Mouse (Mus musculus) CD8-positive naive resting alpha-beta T cell, adult 2 months (primary cell): ENCODE results near the gene Fkbpl.

Experiments
- DNase-seq, 2 experiments: peaks; one replicate each; pipeline ENCODE4 v3.0.0; 2022; ENCODE audit warnings: low read depth in 2 of 2, low spot score in 2 of 2

The Fkbpl gene

DNA sequence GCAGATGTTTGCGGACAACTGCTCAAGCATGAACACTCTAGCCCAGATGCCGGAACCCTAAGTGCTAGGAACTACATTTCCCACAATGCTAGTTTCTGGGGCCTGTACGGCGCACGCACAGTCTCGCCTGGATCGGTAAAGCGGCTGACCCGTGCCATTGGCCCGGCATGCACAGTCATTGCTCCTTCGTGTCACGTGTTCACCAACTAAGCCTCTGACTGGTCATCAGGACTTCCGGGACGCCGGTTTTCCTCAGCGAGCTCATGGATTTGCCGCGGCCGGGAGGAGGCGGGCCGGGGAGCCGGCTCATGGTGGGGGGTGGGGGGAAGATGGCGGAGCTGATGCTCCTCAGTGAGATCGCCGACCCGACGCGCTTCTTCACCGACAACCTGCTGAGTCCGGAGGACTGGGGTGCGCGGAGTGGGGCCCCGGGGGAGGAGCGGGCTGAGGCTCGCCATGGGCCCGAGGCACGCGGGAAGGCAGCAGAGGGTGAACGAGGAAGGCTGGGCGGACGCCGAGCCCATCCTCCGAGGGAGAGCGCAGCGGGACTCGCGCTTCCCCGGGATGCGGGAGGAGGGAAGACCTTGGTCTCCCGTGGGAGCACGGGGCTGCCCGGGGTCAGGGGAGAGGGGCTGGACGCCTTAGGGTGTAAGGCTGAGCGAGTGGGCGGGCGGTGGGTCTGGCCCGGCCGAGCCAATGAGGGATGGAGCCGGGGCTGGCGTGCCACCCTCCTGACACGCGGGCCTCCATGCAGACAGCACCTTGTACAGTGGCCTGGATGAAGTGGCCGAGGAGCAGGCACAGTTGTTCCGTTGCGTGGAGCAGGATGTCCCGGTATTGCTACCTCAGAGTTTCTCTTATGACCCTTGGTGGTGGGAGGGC lies 2.6 kb downstream of the Fkbpl start, which contains the start of gene Atf6b:
TSS of gene Atf6b (plus strand) at position 241 of the 882 bp plus-strand sequence.
- peak; percentile 91 to 92 for DNase-seq

GRCm38 (mm10) chr17:34648141-34648890 lies 3.8 kb downstream of the Fkbpl start:
- DNase-seq = no peak

DNA sequence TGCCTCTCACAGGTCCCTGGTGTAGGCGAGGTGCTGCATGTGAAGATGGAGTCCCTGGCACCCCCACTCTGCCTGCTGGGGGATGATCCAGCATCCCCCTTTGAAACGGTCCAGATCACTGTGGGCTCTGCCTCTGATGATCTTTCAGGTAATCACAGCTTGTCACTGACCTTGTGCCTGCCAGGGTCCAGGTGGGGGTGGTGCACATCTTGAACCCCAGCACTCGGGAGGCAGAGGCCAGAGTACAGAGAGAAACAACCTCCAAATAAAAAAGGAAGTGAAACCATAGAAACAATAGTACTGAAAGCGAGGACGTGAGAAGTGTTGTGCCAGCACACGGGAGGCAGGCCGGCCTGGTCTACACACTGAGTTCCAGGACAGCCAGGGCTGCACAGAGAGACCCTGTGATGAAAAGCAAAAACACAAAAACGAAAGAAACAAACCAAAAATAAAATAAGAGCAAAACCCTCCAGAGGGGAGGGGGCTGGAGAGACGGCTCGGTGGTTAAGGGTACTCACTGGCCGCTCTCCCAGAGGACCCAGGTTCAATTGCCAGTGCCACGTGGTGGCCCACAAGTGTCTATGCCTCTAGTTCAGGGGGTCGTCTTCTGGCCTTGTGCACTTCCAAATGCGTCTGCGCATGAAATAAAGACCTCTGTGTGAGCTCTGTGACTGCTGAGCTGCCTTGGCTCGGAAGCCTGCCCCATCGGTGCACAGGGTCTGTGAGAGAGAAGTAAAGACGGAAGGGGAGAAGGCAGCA lies 4.7 kb downstream of the Fkbpl start:
- no peak for DNase-seq

- DNase-seq = no peak
These were observed 6.2 kb downstream of the Fkbpl start for GRCm38 (mm10) chr17:34650781-34651180.

DNA sequence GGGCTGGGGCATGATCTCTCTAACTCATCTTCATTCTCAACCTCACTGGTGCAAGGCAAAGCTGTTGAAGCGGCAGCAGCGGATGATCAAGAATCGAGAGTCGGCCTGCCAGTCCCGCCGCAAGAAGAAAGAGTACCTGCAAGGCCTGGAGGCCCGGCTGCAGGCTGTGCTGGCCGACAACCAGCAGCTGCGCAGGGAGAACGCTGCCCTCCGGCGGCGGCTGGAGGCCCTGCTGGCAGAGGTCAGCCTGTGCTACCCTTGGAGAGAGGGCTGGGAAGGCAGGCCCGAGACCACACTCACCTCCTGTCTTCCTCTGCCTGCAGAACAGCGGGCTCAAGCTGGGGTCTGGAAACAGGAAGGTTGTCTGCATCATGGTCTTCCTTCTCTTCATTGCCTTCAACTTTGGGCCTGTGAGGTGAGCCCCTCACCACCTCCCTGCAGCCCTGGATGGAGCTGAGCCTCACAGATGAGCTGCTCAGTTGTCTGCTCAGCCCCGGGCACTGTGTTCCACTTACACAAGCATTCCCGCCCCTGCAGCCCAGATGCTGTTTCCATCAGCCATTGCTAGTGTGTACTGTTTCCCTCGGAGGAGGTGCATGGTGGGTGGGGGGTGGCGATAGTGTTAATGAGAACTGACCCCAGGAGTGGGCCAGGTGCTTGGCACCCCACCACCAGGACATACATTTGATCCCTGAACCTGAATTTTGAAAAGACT lies 7.1 kb downstream of the Fkbpl start:
- DNase-seq = no peak

GRCm38 (mm10) chr17:34652546-34652945 lies 8.0 kb downstream of the Fkbpl start:
- DNase-seq = no peak

- DNase-seq = no peak
These were observed 8.4 kb downstream of the Fkbpl start for GRCm38 (mm10) chr17:34652985-34653384.

DNA sequence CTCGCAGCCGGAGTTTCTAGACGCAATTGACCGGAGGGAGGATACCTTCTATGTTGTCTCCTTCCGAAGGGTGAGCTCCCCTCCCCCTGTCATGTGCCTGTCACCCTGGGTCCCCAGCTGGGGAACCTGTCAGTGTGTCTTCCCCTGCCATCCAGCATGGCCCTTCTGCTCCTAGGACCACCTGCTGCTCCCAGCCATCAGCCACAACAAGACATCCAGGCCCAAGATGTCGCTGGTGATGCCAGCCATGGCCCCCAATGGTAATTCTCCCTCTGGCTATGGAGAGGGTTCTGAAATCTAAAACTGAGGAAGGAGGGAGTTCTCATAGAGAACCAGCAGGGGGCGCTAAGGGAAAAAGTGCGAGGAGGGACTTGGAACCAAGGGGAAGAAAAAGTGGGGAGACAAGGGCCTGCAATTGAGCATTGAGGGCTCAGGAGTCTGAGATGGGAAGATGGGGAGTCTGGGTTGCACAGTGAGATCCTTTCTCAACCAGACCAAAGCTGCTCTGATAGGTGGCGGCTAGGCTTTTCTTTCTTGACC lies 9.3 kb downstream of the Fkbpl start:
- peak; percentile 42 to 60 for DNase-seq

DNA sequence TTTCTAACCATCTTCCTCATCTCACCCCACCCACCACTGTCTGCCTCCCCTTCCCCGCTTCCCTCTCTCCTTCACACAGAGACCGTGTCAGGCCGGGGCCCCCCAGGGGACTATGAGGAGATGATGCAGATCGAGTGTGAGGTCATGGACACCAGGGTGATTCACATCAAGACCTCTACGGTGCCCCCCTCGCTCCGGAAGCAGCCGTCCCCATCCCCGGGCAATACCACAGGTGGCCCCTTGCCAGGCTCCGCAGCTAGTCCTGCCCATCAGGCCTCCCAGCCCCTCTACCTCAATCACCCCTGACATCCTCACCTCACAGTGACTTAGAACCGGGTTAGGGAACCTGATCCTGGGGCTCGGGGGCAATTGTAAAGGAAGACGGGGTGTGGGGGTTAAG lies 9.8 kb downstream of the Fkbpl start:
- no peak for DNase-seq

GRCm38 (mm10) chr17:34655160-34655559 lies 10.6 kb downstream of the Fkbpl start:
- no peak for DNase-seq

DNA sequence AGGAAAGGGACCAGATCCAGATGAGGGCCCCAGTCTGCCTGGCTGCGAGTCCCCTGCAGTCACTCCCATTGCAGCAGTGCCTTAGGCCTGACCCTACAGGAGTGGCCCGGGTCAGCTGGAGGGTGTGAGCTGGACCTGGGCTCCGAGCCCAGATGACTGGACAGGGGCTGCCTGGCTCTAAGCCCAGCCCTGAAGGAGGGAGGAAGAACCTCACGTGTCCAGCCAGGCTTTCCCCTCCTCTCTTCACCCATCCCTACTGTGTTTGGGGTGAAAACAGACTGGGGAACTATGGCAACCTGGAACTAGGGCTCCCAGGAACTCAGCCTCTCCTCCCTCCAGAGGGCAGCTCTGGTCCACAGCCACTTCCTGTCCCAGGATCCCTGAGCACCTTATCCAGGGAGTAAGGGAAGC lies 11.0 kb downstream of the Fkbpl start:
- no peak for DNase-seq

DNA sequence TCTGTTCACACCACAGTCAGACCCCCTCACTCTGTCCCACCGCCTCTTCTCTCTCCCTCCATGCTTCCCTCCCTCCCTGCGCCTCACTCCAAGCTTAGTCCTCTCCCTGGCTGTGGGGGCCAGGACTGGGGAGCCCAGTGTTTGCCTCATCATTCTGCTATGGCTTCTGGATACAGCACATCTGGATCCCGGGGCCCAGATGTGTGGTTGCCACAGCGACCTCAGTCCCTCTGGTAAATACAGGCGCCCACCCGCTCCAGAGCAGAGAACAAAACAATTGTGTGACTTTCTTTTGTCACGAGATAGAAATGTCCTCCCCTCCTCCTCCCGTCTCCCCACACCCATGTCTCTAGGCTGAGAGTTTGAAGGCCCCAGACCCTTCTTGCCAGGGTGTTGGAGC lies 12.1 kb downstream of the Fkbpl start:
- no peak for DNase-seq

DNA sequence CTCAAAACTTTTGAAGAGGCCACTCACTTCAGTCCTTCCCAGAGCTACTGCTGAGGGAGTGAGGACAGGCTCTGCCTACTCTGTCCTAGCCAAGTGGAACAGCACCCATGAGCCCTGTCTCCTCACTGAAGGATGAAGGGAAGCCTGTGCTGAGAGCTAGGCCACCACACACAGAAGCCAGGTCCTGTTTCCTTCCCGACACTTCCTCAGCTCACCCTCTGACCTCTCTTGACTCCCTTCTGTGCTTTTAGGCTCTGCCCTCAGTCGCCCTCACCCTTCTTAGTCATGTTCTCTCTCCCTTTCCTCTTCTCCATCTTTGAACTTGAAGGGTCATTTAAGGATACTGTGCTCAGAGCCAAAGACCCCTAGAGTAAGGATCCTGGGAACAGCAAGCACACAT lies 12.7 kb downstream of the Fkbpl start:
- DNase-seq = no peak

DNA sequence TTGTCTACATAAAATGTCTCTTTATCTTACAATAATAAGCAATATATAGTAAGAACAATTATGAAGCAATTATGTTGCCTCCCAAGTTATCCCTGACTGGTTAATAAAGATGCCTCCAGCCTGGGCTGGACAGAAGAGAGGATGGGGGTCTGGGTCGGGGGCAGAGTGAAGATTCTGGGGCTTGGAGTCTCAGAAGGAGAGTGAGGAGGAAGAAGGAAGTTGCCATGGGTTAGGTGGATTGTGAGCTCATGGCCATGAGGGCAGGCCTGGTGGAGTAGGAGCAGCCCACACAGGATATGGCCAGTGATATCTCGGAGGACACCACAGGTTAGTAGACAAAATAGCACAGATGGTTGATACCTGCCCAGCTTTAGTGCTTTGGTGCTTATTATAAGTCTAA lies 13.6 kb downstream of the Fkbpl start:
- DNase-seq = no peak

DNA sequence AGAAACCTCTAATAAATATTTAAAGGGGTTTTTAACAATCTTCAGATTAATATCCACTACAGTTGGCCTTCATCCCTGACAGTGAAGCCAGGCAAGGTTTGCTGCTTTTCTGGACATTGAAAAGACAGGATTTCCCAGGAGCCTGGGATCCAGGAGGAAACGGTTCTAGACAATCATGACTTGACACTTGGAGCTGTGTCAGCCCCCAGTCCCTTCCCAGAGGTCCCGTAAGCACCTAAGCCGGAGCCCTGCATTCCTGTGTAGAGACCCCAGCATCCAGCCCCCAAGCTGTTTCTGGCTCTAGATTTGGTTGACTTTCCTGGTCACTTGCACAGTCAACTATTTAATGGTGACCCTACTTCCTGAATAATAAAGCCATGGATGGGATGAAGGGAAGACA lies 14.0 kb downstream of the Fkbpl start:
- no peak for DNase-seq

DNA sequence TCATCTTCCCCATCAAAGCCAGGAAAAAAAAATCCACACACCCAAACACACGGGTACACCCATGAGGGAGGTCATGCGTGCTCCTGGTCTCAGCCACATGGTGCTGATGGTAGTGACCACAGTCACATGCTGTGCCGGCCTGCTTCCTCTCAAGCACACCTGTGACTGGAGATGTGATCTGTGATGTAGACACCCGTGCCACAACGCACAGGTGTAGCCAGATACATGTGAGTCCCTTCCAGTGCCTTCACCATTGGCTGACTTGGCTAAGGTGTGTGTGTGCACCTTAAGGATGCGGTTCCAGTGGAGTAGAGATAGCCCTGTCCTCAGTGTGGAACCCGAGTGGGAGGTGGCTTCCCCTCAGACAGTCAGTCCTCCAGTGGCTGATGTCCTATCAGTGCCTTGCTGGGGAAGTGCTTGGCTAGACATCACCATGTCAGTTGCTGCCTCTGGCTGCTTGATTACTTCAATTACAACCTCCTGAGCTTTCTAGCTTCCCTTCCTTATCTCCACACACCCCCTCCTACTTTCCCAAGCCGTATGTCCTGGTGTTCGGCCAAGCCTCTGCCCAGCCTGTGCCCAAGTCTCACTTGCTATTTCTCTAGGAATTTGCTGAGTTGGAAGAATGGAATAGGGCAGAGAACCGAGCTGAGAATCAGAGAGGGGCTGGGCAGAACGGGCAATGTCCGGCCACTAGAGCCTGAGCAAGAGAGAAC lies 14.8 kb downstream of the Fkbpl start:
- no peak for DNase-seq

GRCm38 (mm10) chr17:34659897-34660214 lies 15.3 kb downstream of the Fkbpl start:
- no peak for DNase-seq

DNA sequence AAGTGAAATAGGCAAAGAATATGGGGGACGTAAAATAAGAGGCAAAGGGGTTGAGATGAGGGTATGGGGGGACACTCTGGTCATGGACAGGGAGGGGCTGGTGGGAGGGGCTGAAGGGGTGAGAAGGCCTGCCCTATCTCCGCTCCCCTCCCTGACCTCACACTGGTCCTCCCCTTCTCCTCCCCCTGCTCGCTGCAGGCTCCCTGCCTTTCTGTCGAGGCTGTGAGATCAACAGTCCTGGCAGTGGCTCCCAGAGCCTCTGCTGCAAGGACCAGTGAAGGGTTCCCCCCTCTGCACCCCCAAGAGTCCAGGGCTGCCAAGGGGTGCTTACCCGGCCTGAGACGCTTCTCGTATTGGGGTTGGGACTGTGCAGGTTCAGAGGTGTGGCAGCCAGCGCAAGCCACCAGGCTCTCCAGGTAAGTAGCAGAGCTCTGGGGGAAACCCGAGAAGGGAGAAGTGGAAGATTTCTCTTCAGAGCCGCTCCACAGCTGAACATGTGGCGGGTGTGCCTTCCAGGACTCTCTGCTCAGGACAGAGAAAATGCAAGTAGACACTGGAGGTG lies 15.8 kb downstream of the Fkbpl start:
- DNase-seq = no peak

DNA sequence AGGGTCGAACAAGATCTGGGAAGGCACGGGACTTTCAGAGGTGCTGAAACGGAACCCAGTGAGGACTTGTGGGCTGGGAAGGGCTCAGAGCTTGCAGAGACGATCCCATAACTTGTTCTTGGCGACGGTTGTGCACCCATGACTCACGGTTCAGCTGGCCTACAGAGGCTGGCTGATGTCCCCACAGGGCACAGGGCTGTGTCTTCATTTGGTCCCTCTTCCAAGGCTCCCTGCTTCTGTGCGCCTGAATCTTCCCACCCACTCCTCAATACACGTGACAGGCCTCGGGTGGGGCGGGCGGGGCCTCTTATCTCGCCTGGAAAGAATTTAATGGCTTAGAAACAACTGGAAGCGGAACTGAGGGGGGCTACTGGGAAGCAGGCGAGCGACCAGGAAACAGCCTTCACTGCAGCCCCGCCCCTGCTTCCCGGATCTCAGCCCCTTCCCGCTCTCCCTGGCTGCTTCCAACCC lies 16.6 kb downstream of the Fkbpl start:
- no peak for DNase-seq

DNA sequence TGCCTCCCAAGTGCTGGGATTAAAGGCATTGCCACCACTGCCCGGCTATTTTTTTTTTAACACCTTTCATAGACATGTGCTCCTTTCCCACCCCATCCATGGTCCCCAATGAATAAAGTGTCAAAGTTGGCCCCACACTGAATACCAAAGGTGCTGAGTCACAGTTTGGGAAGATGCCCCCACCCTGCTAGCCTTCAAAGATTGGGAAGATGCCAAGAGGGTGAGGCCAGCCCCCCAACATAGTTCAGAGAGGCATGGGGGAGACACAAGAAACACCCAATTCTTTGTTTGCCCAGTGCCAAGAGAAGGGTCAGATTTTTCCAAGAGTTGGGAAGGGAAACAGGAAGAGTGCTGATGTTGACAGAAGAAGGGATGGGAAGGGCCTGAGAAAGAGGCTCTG lies 17.9 kb downstream of the Fkbpl start:
- no peak for DNase-seq
